Mouse (Mus musculus): ENCODE measurements around the gene Rufy1.
"Not testable (repeated sequence)": the region's sequence is repeated elsewhere in the genome, so short reads cannot be mapped to it uniquely, and the experiment has no call there.

Rufy1 gene

DNA sequence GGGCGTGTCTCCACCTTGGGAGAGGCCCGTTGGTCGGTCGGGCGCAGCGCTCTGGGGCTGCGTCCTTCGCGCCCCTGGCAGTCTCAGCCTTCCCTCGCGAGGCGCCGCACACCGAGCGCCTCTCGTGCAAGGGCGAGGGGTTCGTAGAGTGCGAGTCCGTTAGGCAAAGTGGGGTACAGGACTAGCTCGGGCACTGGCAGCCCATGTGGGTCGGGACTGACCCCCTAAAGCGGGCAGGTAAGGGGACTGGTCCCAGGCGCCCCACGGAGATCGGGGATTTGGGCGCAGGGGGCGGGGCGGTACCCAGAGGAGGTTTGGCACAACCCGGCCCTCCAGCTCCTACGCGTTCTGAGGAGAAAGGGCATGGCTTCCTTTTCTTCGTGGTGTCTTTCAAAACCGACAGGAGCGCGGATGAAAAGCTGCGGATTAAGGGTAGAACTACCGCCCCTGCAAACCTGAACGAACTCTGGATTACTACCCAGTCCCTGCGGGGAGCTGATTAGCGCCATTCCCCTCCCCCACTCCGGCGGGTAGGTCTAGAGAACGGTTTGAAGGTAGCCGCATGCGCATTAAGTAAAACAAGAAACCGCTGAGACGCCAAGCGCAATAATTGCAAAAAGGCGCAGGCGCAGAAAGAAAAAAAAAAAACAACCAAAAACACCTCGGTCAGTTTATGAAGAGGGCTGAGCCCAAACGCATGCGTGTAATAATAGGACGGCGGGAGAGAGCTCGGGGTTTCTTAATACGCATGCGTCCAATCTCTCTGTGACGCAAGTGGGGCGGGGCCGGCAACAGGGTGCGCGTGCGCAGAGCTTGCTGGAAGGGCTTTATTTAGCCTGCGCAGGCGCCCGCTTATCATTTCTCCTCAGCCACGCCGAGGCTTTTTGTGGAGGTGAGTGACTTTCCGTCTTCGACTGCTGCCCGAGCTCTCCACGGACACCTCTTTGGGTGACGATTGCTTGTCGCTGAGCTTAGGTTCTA lies 53.7 kb downstream of the Rufy1 start, which contains the start of gene Hnrnph1:
Gene Hnrnph1, plus strand, starts transcription at position 80 of the 981 bp plus-strand sequence.
- peak; percentile 99 for DNase-seq

DNA sequence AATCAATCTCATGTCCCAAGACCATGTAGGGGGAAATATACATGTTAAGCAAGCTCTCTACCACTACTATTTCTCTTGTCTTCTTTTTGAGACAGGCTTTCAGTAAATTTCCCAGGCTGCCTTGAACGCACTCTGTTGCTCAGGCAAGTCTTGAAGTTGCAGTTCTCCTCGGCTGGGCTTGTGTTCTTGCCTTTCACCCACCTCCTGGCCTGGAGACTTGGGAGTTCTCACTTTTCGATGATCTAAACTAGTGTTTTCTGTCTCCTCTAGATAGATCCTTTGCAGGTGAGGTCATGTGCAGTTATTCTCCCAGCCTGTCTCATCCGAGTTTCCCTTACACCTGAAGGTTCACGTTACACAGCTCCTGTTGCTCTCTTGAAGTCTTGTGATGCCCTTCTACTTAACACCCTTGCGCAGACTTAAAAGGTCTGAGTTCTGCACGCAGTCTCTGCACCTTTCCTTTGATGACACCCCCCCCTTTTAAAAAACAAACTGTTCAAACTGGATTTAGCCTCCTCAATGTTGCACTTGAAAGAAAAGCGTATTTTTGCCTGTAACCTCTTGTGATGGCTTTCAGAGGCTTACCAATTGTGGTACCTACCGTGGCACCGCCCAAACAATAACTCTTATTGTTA lies 54.7 kb downstream of the Rufy1 start:
- DNase-seq: no peak

DNA sequence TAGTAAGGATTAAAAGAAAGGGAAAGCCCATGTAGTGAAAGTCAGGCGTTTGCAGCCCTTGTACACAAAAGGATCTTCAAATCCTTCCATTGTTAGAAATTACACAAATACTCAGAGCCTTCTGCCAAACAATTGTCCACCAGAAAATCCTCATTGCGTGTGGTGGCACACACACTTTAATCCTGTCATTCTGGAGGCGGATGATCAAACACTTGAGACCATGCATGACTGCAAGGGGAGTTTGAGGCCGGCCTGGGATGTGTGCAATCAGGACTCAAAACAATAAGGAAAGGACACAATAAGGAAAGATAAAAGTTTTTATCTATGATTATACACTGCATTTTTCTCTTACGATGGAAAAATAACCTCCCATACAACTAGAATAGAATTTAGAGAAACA lies 55.5 kb downstream of the Rufy1 start:
- no peak for DNase-seq

DNA sequence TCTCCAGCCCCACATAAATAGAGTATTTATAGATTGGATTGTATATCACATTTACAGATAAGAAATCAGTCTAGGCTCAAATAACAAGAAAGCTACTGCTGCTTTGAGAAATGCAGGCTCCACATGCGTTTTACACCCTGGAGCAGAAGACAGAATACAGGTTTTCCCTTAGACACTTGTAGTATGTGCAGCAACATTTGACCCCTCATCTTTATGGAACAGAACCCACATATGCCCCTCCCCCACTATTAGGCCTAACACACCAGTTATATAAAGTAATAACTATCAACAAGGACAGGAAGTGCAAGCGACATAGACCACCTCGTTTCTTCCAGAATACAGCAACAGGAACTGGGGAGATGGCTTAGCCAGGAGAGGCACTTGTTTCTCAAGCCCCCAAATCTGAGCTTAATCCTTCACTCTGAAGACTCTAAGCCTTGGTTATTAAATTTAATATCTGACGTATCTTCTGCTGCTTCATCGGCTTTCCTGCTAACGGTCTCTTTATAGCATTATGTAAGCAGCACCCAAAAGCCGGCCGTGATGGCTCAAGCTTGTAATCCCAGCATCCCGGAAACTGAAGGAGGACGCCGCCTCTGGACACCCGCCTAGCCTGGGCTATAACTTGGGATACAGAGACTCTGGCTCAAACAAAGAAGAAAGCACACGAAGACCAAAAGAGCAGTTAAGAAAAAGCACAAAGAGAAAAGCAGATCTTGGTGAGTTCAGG lies 56.5 kb downstream of the Rufy1 start:
- no peak for DNase-seq

DNA sequence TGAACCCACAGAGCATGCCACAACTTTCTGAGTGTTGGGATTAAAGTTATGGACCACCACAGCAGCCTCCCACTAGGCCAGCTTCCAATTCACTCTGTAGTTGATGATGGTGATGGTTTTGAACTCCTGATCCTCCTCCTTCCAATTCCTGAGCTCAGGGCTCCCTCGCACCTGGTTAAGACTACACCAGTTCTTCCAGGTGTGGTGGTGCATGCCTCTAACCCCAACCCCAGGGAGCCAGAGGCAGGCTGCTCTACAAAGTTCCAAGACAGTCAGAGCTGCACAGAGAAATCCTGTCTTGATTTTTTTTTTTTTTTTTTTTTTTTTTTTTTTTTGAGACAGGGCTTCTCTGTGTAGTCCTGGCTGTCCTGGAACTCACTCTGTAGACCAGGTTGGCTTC lies 57.3 kb downstream of the Rufy1 start:
- DNase-seq: no peak

DNA sequence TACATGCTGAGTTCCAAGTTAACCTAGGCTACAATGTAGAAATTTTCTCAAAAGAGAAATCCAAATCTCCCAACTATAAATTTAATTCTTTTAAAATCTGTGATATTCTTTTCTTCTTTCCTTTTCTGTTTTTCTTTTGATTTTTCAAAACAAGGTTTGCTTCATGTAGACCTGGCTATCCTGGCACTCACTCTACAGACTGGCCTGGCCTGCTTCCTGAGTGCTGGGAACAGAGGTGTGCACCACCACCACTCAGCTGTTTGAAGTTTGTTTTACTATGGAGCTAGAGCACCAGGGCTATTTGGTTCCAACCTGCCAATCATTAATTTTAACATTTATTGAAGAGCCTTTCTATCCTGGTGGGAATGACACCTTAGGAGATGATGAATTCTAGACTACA lies 57.8 kb downstream of the Rufy1 start:
- no peak for DNase-seq

DNA sequence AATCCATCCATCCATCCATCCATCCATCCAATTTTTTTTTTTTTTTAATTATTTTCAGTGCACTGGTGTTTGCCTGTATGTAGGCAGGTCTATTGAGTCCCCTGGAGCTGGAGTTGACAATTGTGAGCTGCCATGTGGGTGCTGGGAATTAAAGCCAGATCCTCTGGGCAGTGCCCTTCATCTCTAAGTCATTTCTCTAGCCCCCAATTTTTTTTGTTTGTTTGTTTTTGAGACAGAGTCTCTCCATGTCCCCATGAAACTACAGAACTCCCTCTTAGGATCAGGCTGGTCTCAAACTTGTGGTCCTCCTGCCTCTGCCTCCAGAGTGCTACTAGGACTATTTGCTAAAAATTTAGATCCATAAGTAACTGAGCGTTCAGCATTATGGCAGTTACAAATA lies 59.0 kb downstream of the Rufy1 start:
- DNase-seq: no peak

DNA sequence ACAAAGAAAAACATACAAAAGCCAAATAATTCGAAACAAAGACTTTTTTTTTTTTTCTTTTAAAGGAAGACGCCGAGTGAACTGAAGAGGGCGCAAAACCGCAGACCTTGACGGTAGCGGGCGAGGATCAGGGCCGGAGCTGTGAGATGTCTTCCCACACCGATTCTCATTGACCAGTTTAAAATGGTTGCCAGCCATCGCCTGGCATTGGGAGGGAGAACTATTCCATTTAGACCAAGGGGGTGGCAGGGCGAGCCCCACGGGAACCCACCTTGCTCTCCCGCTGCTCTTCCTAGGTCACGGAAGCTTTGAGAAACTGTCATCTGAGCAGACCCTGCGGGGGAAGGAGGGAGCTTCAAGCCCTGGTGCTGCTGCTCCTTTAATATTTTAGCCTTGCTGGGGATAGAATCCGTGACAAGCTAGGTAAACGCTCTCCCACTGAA lies 59.5 kb downstream of the Rufy1 start:
- peak; percentile 88 to 90 for DNase-seq

DNA sequence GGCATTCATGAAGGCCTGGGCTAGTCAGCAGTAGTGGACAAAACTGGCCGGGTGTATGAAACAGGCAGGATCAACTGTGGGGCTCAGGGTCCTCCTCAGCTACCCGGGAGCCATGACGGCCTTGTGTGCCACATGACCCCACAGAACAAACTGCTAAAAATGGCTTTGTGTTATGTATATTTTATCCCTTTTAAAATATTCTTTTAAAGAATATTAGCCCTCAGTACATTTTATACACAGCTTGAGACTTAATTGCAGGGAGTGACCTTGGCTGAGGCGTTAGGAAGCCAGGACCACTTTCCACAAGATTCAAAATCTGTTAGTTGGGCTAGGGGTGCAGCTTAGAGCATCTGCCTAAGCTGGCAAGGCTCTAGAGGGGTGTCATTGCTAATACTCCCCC lies 60.0 kb downstream of the Rufy1 start:
- DNase-seq: peak; percentile 39 to 64

DNA sequence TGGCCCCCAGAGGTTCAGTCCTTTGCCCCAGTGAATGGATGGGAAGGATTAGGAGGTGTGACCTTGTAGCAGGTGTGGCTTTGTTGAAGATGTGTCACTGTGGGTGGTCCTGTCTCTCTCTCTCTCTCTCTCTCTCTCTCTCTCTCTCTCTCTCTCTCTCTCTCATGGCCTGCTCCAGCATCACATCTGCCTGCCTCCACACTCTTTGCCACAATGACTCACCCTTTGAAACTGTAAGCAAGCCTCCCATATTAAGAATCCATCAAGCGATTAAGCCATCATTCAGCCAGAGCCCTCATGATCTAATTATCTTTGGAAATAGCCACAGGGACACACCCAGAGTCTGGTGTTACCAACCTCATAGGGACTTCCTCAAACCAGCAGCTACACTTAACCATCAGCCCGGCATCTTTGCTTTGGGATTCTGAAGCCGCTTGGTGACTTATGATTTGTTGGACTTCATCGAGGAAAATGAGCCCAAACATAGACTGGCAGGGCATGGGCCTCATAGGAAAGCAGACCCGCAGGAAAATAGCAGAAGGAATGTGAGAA lies 61.5 kb downstream of the Rufy1 start:
- no peak for DNase-seq

DNA sequence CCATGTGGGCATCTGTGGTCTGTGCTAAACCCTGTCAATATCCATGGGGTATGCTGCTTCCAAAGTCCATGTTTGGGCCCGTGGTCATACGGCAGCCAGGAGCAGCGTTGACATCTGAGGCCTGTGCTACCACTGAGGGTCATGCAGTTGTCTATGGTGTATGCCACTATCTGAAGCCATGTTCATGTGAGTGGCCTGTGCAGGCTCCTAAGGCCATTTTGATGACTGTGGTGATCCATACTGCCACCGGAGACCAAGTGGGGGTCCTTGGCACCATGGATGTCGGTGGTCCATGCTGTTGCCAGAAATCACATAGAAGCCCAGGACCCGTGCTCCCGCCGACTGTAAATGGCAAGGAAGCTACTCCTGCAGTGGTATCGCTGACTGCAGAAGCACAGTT lies 63.4 kb downstream of the Rufy1 start:
- no peak for DNase-seq

DNA sequence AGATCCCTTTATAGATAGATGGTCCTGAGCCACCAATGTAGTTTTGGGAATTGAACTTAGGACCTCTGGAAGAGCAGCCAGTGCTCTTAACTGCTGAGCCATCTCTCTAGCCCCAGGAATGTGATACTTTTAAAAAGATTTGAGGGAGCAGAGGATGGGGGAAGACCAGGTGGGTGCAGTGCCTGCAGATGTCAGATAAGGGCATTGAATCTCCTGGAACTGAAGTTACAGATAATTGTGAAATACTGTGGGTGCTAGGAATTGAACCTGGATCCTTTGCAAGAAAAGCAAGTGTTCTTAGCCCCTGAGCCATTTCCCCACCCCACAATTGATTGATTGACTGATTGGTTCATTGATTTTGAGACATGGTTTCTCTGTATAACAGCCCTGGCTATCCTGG lies 65.6 kb downstream of the Rufy1 start:
- no peak for DNase-seq

DNA sequence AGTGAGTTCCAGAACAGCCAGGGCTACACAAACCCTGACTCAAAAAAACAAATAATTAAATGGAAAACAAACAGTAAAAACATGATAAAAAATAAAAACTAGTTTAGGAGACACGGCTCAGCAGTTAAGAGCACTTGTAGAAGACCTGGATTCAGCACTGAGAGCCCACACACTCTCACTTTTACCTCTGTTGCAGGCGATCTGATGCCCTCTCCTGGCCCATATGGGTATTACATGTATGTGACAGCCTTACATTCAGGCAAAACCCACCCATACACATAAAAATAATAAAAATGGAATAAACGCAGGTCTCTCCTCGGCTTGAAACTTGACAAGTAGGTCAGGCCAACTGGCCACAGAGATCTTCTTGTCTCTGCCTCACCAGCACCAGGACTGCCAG lies 66.4 kb downstream of the Rufy1 start:
- peak; percentile 90 to 93 for DNase-seq

DNA sequence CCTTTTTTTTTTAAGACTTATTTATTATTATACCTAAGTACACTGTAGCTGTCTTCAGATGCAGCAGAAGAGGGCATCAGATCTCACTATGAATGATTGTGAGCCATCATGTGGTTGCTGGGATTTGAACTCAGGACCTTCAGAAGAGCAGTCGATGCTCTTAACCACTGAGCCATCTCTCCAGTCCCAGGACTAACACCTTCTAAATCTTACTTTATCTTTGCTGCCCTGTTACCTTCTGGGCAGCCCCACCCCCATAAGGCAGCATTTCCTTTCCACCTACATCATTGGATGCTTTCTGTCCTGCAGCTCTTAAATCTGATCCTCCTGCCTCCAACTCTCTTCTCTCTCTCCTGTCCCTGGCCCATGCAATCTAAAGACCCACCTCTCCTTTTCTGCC lies 69.6 kb downstream of the Rufy1 start:
- DNase-seq: not testable (repeated sequence)

DNA sequence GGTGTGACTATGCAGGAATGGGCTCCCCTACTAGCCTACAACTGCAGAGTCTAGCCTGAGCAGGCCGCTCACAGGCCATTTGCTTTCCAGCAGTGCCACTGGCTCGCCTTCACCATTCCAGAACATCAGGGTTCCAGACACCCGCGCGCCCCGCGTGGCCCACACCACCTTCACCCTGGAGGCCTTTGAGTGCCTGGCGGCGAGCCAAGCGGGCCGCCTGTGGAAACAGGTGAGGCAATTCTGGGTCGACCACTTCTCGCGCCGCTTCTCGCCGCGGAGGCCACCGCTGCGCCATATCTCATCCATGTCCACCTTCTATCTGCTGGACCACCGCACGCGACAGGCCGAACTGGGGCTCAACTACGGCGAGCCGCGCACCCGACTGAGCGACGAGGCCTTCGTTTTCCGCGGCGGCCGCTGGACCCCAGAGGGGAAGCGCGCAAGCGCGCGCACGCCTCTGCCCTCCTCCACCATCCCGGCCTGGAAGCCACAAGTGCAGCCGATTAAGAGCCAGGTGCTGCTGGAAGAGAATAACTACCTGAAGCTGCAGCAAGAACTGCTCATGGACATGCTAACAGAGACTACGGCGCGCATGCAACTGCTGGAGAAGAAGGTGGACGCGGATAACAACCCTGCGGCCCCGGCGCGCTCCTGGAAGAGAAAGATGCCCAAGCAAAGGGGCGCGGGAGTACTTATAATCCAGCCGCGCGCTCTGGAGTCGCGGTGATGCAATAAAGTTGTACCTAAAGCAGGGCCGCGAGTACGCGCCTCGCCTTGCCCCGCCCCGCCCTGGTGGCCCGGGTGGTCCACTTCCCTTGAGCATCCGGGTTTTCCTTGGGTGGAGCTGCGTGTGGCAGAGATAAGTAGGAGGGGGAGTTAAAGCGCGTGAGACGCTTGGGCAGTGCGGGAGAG lies 71.7 kb downstream of the Rufy1 start:
- peak; percentile 74 to 78 for DNase-seq

DNA sequence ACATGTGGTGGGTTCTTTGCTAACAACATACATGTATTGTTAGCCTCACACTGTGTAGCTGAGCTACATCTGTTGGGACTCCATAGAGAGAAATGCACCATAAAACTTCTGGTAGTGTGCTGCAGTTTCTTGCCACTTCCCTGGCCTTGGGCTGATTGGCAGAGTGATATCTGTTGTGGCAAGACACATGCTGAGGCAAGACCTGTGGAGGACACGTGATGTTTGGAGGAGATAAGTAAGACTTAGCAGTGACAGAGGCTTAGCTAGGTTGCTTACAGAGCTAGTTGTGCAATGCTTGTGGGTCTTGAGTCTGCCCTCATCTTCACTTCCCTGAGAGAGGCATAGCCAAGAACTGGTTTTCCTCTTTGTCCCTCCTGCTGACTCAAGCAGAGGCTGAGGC lies 75.5 kb downstream of the Rufy1 start:
- no peak for DNase-seq

DNA sequence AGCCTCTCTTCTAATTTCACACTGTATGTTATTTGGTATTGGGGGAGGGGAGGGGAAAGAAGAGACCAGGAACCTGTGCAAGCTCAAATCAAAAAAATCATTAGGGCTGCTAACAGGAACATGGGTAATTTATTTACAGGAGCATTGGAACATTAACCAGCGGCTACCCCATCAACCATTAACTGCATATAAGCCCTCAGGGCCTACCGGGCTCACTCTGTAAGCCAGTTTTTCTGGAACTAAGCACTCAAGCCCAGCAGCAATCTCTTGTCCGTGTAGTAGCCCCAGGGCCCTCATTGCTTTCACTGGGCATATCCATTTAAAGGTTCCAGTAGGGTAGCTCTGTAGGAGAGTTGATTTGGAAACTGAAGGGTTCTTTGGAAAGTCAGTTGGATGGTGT lies 76.1 kb downstream of the Rufy1 start:
- DNase-seq: no peak

DNA sequence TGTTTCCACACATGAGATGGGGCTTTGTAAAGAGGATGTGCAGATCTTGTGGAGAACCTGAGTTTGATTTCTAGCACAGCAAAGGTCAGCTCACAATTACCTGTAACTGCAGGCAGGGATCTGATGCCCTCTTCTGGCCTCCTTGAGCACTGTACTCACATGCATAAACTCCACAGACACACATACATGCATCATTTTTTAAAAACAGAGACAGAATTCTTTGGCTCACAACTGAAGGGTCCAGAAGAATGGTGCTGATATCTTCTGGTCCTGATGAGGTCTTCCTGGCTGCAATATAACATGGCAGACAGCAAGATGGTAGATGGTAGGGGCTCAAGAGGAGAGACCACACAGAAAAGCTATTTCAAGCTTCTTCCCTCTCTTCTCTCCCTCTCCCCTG lies 76.8 kb downstream of the Rufy1 start, which contains the start of gene Cby3:
Gene Cby3, plus strand, starts transcription at position 301 of the 400 bp plus-strand sequence.
- DNase-seq: no peak

DNA sequence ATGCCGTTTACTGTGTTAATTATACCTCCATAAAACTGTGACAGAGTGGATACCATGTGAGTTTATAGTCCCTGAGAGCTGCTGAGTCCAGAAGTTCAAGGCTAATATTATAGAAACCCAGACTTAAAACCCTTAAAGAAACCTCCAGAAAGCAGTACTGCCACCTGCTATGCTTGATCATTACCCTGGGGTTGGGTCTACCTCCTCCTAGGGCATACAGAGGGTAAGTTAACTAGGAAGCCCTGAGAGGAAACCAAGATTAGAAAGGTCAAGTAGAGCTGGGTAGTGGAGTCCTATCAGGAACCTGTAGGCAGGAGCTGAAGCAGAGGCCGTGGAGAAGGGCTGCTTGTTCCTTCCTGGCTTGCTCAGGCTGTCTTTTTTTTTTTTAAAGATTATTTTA lies 78.7 kb downstream of the Rufy1 start:
- no peak for DNase-seq

DNA sequence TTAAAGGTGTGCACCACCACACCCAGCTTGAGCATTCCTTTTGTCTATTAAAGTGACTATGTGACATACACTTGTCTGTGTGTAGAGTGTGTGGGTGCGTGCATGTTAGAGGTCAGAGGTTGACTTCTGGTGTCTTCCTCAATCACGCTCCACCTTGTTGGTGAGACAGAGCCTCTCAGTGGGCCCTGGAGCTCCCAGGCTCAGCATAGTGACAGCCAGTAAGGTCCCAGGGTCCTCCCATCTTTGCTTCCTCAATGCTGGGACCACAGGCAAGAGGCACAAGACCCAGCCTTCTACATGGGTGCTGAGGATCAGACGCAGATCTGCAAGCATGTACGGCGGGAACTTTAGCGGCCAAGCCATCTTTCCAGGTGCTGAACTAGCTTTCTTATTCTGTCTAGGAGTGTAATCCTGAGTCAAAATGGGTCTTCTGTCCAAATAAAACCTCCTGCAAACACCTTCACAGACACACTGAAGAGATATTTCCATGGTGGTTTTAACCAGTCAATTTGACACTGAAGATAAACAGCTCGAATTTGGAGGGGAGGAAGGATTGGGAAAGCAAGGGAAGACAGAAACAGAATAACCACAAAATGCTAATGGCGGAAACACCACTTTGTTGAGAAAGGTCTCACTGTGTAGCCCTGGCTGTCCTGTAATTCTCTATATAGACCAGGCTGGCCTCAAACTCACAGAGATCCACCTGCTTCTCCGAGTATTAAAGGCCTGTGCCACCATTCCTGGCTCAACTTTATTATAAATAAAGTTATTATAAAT lies 84.5 kb downstream of the Rufy1 start:
- no peak for DNase-seq

DNA sequence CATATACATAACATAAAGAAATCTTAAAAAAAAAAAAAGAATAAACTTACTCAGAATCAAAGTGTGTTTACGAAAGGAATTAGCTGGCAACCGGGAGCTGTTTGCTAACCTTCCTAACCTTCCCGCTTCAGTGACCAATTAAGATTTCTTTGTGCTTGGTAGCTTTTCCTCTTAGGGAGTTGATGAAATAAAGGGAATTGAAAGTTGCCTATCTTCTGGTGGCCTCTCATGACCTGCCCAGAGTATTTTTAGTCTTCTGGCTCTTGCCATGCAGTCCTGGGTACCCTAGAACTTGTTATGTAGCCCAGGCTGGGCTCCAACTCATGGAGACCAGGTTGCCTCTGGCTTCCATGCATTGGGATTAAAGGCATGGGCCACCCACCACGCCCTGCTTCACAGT lies 85.4 kb downstream of the Rufy1 start:
- no peak for DNase-seq

Measured in cerebellum, postnatal 10 days (tissue).